Mouse (Mus musculus) liver, postnatal 0 days (tissue): ENCODE measurements around the gene Gm49380.

Experiments used
- CTCF ChIP-seq: sonication (generic); IDR thresholded peaks from 2 replicates; pipeline ENCODE4 v1.5.1; 2016; ENCODE audit warnings: antibody characterized with exemption, low read depth
- EP300 ChIP-seq: IDR thresholded peaks from 2 replicates; pipeline ENCODE4 v1.6.1; 2016; ENCODE audit warnings: antibody characterized with exemption, low read depth, mild to moderate bottlenecking

GRCm38 (mm10) chr9:44084236-44084635 lies 29.1 kb downstream of the Gm49380 start:
- no peak for TF ChIP-seq CTCF
- no peak for TF ChIP-seq EP300
